Mouse (Mus musculus): ENCODE results near the gene Rbpj. TPM values are rescaled to one million over a fixed set of nuclear protein-coding genes. Genes with fewer than 3 reads are reported as not detected.

The Rbpj gene
- total and polyA plus RNA-seq, 3 experiments = 40.5 to 62.8 (median 61.3) TPM

GRCm38 (mm10) chr5:53557544-53558260 lies 91.8 kb downstream of the Rbpj start:
- Histone ChIP-seq H3K9ac (ENCODE audit: insufficient read depth, low read depth) (no peak overlapping the region), H3K27me3 (replicated peaks) (no peaks in the 10 kb centered on the region), H3K4me2 (ENCODE audit: insufficient read depth, low read depth, poor library complexity, severe bottlenecking) (no peak overlapping the region), H3K36me3 (replicated peaks in 1 of 2; ENCODE audit: control insufficient read depth in 1 of 2, insufficient read depth in 1 of 2, low read length in 1 of 2) (no peaks in the 10 kb centered on the region), H3K9me3 (replicated peaks; ENCODE audit: low read length) (peaks cover 6% of the 10 kb centered on the region), H3K4me3 (replicated peaks in 1 of 3; ENCODE audit: low read depth in 2 of 3, low read length in 2 of 3, poor library complexity in 1 of 3) (no peak overlapping the region), H3K27ac (ENCODE audit: insufficient read depth, low read depth) (no peak overlapping the region), H3K4me1 (ENCODE audit: control insufficient read depth in 1 of 2, insufficient read depth in 2 of 2) (peaks cover 4 to 18% of the 10 kb centered on the region in 2 experiments), H3K79me2 (replicated peaks; ENCODE audit: control insufficient read depth, extremely low read depth, insufficient read depth, poor library complexity, severe bottlenecking) (no peaks in the 10 kb centered on the region)
- no peak for DNase-seq (ENCODE audit: extremely low read depth)
- TF ChIP-seq ELF1 (IDR thresholded peaks at IDR 0.05; ENCODE audit: low read depth, low read length) = no peak
- TF ChIP-seq MEF2A (IDR thresholded peaks at IDR 0.05; ENCODE audit: borderline replicate concordance, low read depth, low read length) = no peak
- TF ChIP-seq ZKSCAN1 (IDR thresholded peaks at IDR 0.05; ENCODE audit: borderline replicate concordance, low read depth, low read length) = no peak
- dilution Hi-C loops (cut with MboI; ENCODE audit: extremely low pct_ligation_motif_present, extremely low pct_unique_long_range_greater_than_20kb, low sequenced_read_pairs) = no loop called here
- in situ Hi-C loops (cut with MboI; ENCODE audit: low pct_ligation_motif_present, low pct_unique_long_range_greater_than_20kb, low sequenced_read_pairs) = no loop called here

DNA sequence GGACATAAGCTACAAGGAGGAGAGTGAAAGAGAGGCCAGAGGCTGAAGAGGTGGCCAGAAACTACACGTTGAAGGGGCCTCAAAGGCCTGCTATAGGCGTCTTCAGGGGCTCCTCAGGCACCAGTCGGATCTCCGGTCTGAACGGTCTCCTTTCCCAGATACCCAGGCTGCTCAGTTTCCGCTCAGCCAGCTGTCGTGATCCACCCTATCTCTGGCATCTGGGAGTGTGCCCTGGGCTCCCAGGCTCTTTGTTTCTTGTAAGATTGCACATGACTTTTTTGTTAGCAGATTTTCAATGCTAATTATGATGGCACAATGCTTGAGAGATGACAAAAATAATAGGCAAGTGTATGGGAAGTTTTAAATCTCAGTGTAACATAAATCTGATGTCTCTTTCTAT lies 95.2 kb downstream of the Rbpj start:
- H3K27ac ChIP-seq (ENCODE audit: insufficient read depth, low read depth) = no peak overlapping the region
- peaks cover 6% of the 10 kb centered on the region for H3K9me3 ChIP-seq (replicated peaks; ENCODE audit: low read length)
- no peaks in the 10 kb centered on the region for H3K27me3 ChIP-seq (replicated peaks)
- no peaks in the 10 kb centered on the region for H3K36me3 ChIP-seq (replicated peaks in 1 of 2; ENCODE audit: control insufficient read depth in 1 of 2, insufficient read depth in 1 of 2, low read length in 1 of 2)
- in situ Hi-C loops (cut with MboI; ENCODE audit: low pct_ligation_motif_present, low pct_unique_long_range_greater_than_20kb, low sequenced_read_pairs) (no loop called here), dilution Hi-C loops (cut with MboI; ENCODE audit: extremely low pct_ligation_motif_present, extremely low pct_unique_long_range_greater_than_20kb, low sequenced_read_pairs) (no loop called here)
- H3K4me2 ChIP-seq (ENCODE audit: insufficient read depth, low read depth, poor library complexity, severe bottlenecking) = no peak overlapping the region
- H3K9ac ChIP-seq (ENCODE audit: insufficient read depth, low read depth) = no peak overlapping the region
- H3K79me2 ChIP-seq (replicated peaks; ENCODE audit: control insufficient read depth, extremely low read depth, insufficient read depth, poor library complexity, severe bottlenecking) = no peaks in the 10 kb centered on the region
- no peak for TF ChIP-seq SMC3 (IDR thresholded peaks at IDR 0.05; ENCODE audit: low read depth, low read length)
- TF ChIP-seq ZC3H11A (IDR thresholded peaks at IDR 0.05; ENCODE audit: low read depth, low read length) = no peak
- TF ChIP-seq KAT2A (IDR thresholded peaks at IDR 0.05; ENCODE audit: insufficient replicate concordance, low read length) = no peak
- no peak for TF ChIP-seq USF1 (IDR thresholded peaks at IDR 0.05; ENCODE audit: low read depth, low read length)
- TF ChIP-seq POLR2A (IDR thresholded peaks at IDR 0.05; ENCODE audit: low read depth, low read length) = no peak
- TF ChIP-seq RCOR1 (conservative IDR thresholded peaks at IDR 0.05; ENCODE audit: low read depth, low read length) = no peak
- TF ChIP-seq EP300 (IDR thresholded peaks at IDR 0.05; ENCODE audit: low read length) = no peak
- TF ChIP-seq BHLHE40 (IDR thresholded peaks at IDR 0.05; ENCODE audit: low read depth, low read length) = no peak
- TF ChIP-seq HCFC1 (IDR thresholded peaks at IDR 0.05; ENCODE audit: low read depth, low read length) = no peak
- TF ChIP-seq MAFK (IDR thresholded peaks at IDR 0.05; ENCODE audit: insufficient replicate concordance, low read length) = no peak
- no peak for TF ChIP-seq SIN3A (IDR thresholded peaks at IDR 0.05; ENCODE audit: low read length)
- TF ChIP-seq MYC (IDR thresholded peaks at IDR 0.05; ENCODE audit: low read depth, low read length) = no peak
- TF ChIP-seq JUND (conservative IDR thresholded peaks at IDR 0.05; ENCODE audit: low read depth, low read length) = no peak
- TF ChIP-seq MEF2A (IDR thresholded peaks at IDR 0.05; ENCODE audit: borderline replicate concordance, low read depth, low read length) = no peak
- no peak for TF ChIP-seq NRF1 (IDR thresholded peaks at IDR 0.05; ENCODE audit: low read depth, low read length)
- TF ChIP-seq ZKSCAN1 (IDR thresholded peaks at IDR 0.05; ENCODE audit: borderline replicate concordance, low read depth, low read length) = no peak
- no peak for TF ChIP-seq TCF12 (IDR thresholded peaks at IDR 0.05; ENCODE audit: low read depth, low read length)
- no peak for TF ChIP-seq CHD2 (IDR thresholded peaks at IDR 0.05; ENCODE audit: low read length)
- peaks cover 3 to 8% of the 10 kb centered on the region in 2 experiments; a peak in 3 of 4 replicates for H3K4me1 ChIP-seq (ENCODE audit: control insufficient read depth in 1 of 2, insufficient read depth in 2 of 2)
- DNase-seq (ENCODE audit: extremely low read depth) = no peak
- no peak overlapping the region for H3K4me3 ChIP-seq (replicated peaks in 1 of 3; ENCODE audit: low read depth in 2 of 3, low read length in 2 of 3, poor library complexity in 1 of 3)
